Mouse (Mus musculus) forebrain, embryonic 13.5 days (tissue): Measurements from ENCODE around the gene Gm4737. TPM values are rescaled to one million over a fixed set of nuclear protein-coding genes. Genes with fewer than 3 reads are reported as not detected.

Experiments used
- ATAC-seq: fragments of 200-750 bp; cut with Nextera tagmentation; 2 replicates; pipeline ENCODE4 v1.8.0; 2017
- H3K27ac ChIP-seq: fragments of 300-500 bp; sonication (generic); 2 replicates; pipeline ENCODE4 v1.5.1; 2015; ENCODE audit warnings: inconsistent platforms, mild to moderate bottlenecking, moderate library complexity
- H3K27me3 ChIP-seq: fragments of 300-500 bp; sonication (generic); 2 replicates; pipeline ENCODE4 v1.6.1; 2015; ENCODE audit warnings: mild to moderate bottlenecking, inconsistent platforms
- H3K36me3 ChIP-seq: fragments of 300-500 bp; sonication (generic); 2 replicates; pipeline ENCODE4 v1.6.1; 2015; ENCODE audit warnings: mild to moderate bottlenecking, inconsistent platforms; ENCODE audit not compliant: poor library complexity, severe bottlenecking
- H3K4me1 ChIP-seq: fragments of 300-500 bp; sonication (generic); 2 replicates; pipeline ENCODE4 v1.6.1; 2015; ENCODE audit warnings: inconsistent platforms
- H3K4me2 ChIP-seq: fragments of 300-500 bp; sonication (generic); 2 replicates; pipeline ENCODE4 v1.6.1; 2015; ENCODE audit warnings: inconsistent platforms, mild to moderate bottlenecking, moderate library complexity
- H3K4me3 ChIP-seq: fragments of 300-500 bp; sonication (generic); 2 replicates; pipeline ENCODE4 v1.5.1; 2015; ENCODE audit warnings: mild to moderate bottlenecking, inconsistent platforms
- H3K9ac ChIP-seq: fragments of 300-500 bp; sonication (generic); 2 replicates; pipeline ENCODE4 v1.6.1; 2015; ENCODE audit warnings: mild to moderate bottlenecking, inconsistent platforms
- H3K9me3 ChIP-seq: fragments of 300-500 bp; sonication (generic); replicated peaks from 2 replicates; pipeline ENCODE4 v1.6.1; 2016; ENCODE audit warnings: inconsistent platforms
- WGBS: fragments of 180-500 bp; shearing (Covaris S2); methylation state at CpG from one replicate; pipeline ENCODE4 v1.1.7; 2015; 5-methylcytosine and 5-hydroxymethylcytosine counted together
- polyA plus RNA-seq: library from polyadenylated mRNA; unstranded; fragments of >200 nt; fragmentation: Nextera tagmentation; extraction: Ambion mirVana; gene quantifications from 2 replicates; pipeline ENCODE4 v1.2.1, GENCODE M21; 2015

Gene Gm4737
- polyA plus RNA-seq, 1 experiment from 2014 or later = 2.5 TPM

DNA sequence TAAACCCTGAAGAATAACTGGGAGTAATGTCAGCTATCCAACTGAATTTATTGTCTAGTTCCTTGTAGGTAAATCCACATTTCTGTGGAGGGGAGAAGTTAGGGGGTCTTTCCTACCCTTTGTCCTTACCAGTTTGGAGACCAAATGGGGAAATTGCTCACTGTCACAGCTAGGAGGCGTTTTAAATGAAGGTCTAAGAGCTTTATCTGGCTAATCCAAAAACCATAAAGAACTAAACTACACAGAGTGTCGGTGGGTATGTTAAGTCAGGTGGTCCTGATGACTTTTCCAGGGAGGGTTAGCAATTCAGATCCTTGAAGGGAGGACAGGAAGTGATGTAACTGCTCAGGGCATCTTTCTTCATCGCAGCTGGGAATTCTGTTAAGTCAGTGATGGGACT, 34.3 kb downstream of the Gm4737 start:
- WGBS = 69% methylated on average over 3 of the region's 3 CpGs
- H3K4me1 ChIP-seq = peaks cover 3% of the 10 kb centered on the region; the same call in 1 of the 2 replicates
- H3K36me3 ChIP-seq = no peaks in the 10 kb centered on the region
- H3K9me3 ChIP-seq = no peaks in the 10 kb centered on the region
- H3K9ac ChIP-seq = no peak overlapping the region
- no peak overlapping the region for H3K27ac ChIP-seq
- H3K4me3 ChIP-seq = no peak overlapping the region
- ATAC-seq = no peak
- H3K4me2 ChIP-seq = no peak overlapping the region
- H3K27me3 ChIP-seq = no peaks in the 10 kb centered on the region

DNA sequence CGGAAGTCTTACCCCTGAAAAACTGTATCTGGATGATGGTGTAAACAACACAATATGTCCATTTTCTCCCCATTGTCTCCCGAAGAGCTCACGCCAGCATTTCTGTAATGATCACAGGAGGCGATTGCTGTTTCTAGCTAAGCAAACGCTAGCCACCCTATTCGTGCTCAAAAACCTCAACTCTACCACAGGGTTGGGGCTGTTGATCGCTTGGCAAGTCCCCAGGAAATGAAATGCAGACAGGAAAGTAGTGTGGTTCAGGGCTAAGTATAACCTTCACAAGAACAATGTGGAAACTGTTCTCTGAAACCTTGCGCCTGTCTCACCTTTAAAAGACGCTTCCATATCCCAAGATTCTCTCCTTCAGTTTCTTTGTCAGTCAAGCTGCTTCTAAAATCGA, 34.9 kb downstream of the Gm4737 start, which contains the start of gene Cd96:
Gene Cd96 (minus strand): TSS at position 232 of the 400 bp plus-strand sequence.
- Histone ChIP-seq H3K4me2 (no peak within 1 kb of the TSS), H3K4me1 (peaks cover 3% of the 10 kb centered on the region; the same call in 1 of the 2 replicates), H3K4me3 (no peak within 1 kb of the TSS), H3K27ac (no peak within 1 kb of the TSS), H3K9ac (no peak within 1 kb of the TSS), H3K27me3 (no peaks in the 10 kb centered on the region), H3K36me3 (no peaks in the 10 kb centered on the region), H3K9me3 (no peaks in the 10 kb centered on the region)
- WGBS = 64% methylated on average over 10 of the region's 10 CpGs
- ATAC-seq = no peak

- no peak overlapping the region for H3K9ac ChIP-seq
- no peak overlapping the region for H3K27ac ChIP-seq
- H3K27me3 ChIP-seq = no peaks in the 10 kb centered on the region
- H3K4me2 ChIP-seq = no peak overlapping the region
- peaks cover 3% of the 10 kb centered on the region; the same call in 1 of the 2 replicates for H3K4me1 ChIP-seq
- no peak for ATAC-seq
- no peak overlapping the region for H3K4me3 ChIP-seq
- H3K36me3 ChIP-seq = no peaks in the 10 kb centered on the region
- H3K9me3 ChIP-seq = no peaks in the 10 kb centered on the region
- WGBS = 90% methylated on average over 3 of the region's 3 CpGs
These were observed 37.2 kb downstream of the Gm4737 start for GRCm38 (mm10) chr16:46117645-46118044.

DNA sequence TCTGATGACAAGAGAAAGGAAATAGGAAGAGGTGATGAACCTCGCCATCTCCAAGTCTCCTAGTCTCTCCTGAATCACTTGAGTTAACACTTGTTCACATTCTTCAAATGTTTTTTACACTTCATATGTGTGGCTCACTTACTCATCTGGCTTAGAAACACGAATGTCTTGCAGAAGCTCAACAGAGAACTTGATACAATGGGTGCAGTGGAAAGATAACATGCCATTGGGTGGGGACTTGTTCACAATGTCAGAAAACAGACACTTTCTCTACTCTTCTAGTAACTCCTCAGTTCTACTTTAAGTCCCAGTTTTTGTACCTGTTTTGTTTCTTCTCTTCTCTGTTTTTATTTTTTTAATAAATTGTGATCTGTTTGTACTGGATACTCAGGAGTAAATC, 40.1 kb downstream of the Gm4737 start:
- no peaks in the 10 kb centered on the region for H3K27me3 ChIP-seq
- no peak overlapping the region for H3K27ac ChIP-seq
- ATAC-seq = no peak
- no peaks in the 10 kb centered on the region for H3K4me1 ChIP-seq
- no peaks in the 10 kb centered on the region for H3K9me3 ChIP-seq
- 78% methylated on average over 2 of the region's 2 CpGs for WGBS
- no peaks in the 10 kb centered on the region for H3K36me3 ChIP-seq
- no peak overlapping the region for H3K4me3 ChIP-seq
- H3K9ac ChIP-seq = no peak overlapping the region
- H3K4me2 ChIP-seq = no peak overlapping the region

DNA sequence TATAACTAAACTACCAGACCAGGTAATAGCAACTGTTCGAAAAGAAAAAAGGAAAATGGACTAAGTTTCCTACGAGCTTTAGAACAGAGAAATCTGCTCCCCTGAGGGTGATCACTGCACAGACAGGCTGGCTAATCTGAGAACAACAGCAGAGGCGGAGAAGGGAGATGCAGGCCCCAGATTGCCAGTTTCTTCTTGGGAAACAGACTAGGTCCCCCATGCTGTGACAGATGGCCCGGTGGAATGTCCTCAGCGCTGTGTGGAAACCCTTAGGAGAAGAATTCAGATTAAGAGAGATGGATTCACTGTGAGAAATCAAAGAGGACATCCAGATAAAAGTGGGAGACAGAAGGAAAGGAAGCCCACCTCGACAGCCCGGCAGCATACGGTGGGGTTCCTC, 45.3 kb downstream of the Gm4737 start:
- H3K9me3 ChIP-seq = no peaks in the 10 kb centered on the region
- no peaks in the 10 kb centered on the region for H3K36me3 ChIP-seq
- H3K4me1 ChIP-seq = no peaks in the 10 kb centered on the region
- no peak overlapping the region for H3K4me3 ChIP-seq
- H3K4me2 ChIP-seq = no peak overlapping the region
- 57% methylated on average over 8 of the region's 8 CpGs for WGBS
- no peak overlapping the region for H3K27ac ChIP-seq
- H3K9ac ChIP-seq = no peak overlapping the region
- no peak for ATAC-seq
- no peaks in the 10 kb centered on the region for H3K27me3 ChIP-seq

- Histone ChIP-seq H3K4me3 (no peak overlapping the region), H3K4me2 (no peak overlapping the region), H3K27me3 (no peaks in the 10 kb centered on the region), H3K27ac (no peak overlapping the region), H3K9ac (no peak overlapping the region), H3K36me3 (no peaks in the 10 kb centered on the region), H3K4me1 (no peaks in the 10 kb centered on the region), H3K9me3 (no peaks in the 10 kb centered on the region)
- WGBS = 51% methylated on average over 4 of the region's 4 CpGs
- ATAC-seq = no peak
These were observed 47.4 kb downstream of the Gm4737 start for GRCm38 (mm10) chr16:46107431-46107830.

GRCm38 (mm10) chr16:46104491-46104890, 50.4 kb downstream of the Gm4737 start:
- ATAC-seq = no peak

More at GRCm38 (mm10) chr16:46104491-46104890, 50.4 kb downstream of the Gm4737 start:
- no peaks in the 10 kb centered on the region for H3K36me3 ChIP-seq
- no peaks in the 10 kb centered on the region for H3K9me3 ChIP-seq
- no peak overlapping the region for H3K27ac ChIP-seq
- H3K4me1 ChIP-seq = no peaks in the 10 kb centered on the region
- no peak overlapping the region for H3K9ac ChIP-seq
- 84% methylated on average over 9 of the region's 9 CpGs for WGBS
- no peaks in the 10 kb centered on the region for H3K27me3 ChIP-seq
- H3K4me2 ChIP-seq = no peak overlapping the region
- H3K4me3 ChIP-seq = no peak overlapping the region

Other genes starting within 250 kb of the Gm4737 start
- 11.3 and 13.2 TPM in 2 replicates for gene Phldb2, start 201.5 kb downstream of the Gm4737 start, polyA plus RNA-seq
- 11.8 and 12.6 TPM in 2 replicates for gene Plcxd2, start 144.9 kb downstream of the Gm4737 start, polyA plus RNA-seq
- gene Cd96, start 34.8 kb downstream of the Gm4737 start, polyA plus RNA-seq = not detected in 2 replicates